Mouse (Mus musculus) adrenal gland, postnatal 25 days (tissue): ENCODE results near the gene Sept8. TPM values are rescaled to one million over a fixed set of nuclear protein-coding genes. Genes with fewer than 3 reads are reported as not detected.

Experiments used
- DNase-seq: peaks from one replicate; pipeline ENCODE4 v3.0.0; 2021; ENCODE audit warnings: mixed read lengths
- total RNA-seq: library from RNA; stranded (reverse); gene quantifications from 2 replicates; pipeline ENCODE4 v1.2.3, GENCODE M21; 2021

Sept8 gene
- total RNA-seq, 1 experiment from 2014 or later, result 44.6 TPM

DNA sequence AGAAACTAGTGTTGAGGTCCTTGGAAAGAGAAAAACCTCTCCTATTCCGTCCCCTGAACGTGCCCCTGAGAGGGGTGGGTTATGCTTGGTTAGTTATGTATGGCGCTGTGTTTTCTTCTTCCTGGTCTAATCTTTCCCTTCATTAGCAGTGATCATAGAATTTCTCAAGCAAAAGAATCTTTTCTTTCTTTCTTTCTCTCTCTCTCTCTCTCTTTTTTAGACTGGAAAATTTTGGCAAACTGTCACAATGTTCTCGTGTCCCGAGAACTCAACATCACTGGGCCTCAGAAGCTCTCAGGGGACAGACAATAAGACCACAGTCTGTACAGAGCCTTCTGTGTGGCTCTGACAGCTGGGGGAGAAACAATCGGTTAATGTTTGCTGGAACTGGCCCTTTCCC lies 23.6 kb upstream of the Sept8 start:
- no peak for DNase-seq

GRCm38 (mm10) chr11:53496946-53497345 lies 22.1 kb upstream of the Sept8 start:
- DNase-seq, result no peak

- DNase-seq, result no peak
Measured at GRCm38 (mm10) chr11:53500569-53500968, 18.5 kb upstream of the Sept8 start.

DNA sequence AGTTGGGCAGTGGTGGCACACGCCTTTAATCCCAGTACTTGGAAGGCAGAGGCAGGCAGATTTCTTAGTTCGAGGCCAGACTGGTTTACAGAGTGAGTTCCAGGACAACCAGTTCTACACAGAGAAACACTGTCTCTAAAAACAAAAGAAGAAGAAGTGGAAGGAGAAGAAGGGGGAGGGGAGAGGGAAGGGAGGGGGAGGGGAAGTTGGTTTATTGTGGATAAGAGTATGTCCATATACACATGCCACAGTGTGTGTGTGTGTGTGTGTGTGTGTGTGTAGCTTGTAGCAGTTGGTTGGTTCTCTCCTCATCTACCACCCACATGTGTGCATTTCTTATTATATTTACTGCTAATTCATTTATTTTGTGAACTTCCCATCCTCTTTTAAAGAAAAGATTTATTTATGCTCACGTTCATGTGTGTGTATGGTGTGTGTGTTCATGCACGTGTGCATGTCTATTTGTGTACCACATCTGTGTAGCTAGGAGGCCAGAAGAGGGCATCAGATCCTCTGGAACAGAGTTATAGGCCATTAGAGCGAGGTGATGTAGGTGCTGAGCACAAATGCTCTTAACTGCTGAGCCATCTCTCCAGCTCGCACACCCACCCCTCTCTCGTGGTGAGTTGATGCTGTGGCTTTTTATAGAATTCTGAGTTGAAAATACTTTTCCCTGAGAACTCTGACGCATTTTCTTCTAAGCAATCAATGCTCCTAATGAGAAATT lies 16.9 kb upstream of the Sept8 start:
- no peak for DNase-seq

- DNase-seq, result no peak
Measured at GRCm38 (mm10) chr11:53503738-53504137, 15.3 kb upstream of the Sept8 start.

- DNase-seq, result no peak
Measured at GRCm38 (mm10) chr11:53504376-53504775, 14.7 kb upstream of the Sept8 start.

- DNase-seq, result no peak
Measured at GRCm38 (mm10) chr11:53505026-53505663, 13.9 kb upstream of the Sept8 start.

- DNase-seq, result no peak
Measured at GRCm38 (mm10) chr11:53507098-53507805, 11.8 kb upstream of the Sept8 start.

DNA sequence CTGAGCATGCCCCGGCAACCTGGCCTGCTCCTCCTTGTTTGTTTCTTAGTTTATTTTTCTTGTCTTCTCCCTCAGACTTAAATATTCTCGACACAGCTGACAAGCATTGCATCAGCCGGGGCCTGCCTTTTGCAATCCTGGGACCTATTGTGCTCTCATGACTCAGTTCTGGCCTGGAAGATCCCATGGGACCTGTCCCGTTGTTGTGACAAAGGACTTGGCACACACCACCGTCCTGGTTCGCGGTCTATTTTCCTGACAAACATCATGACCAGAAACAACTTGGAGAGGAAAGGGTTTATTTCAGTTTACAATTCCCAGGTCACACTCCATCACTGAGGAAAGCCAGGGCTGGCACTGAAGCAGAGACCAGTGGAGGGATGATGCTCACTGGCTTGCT lies 10.9 kb upstream of the Sept8 start:
- peak; percentile 73 for DNase-seq

DNA sequence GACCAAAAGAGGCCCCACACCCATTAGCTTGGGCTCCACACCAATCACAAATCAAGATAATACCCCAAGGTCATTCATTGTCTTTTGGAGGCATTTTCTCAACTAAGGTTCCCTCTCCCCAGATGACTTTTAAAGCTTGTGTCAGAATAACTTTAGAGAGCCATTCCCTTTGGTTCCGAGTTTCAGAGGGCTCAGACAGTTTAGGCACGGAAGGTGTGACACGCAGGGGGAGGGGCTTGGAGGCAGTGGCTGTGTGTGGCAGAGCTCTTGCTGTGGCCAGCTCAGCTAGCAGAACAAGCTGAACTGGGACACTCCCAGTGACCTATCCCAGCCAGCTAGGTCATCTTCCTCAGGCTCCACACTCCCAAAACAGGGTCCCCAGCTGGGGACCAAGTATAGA lies 10.5 kb upstream of the Sept8 start:
- no peak for DNase-seq

- no peak for DNase-seq
Measured at GRCm38 (mm10) chr11:53510351-53510750, 8.7 kb upstream of the Sept8 start.

DNA sequence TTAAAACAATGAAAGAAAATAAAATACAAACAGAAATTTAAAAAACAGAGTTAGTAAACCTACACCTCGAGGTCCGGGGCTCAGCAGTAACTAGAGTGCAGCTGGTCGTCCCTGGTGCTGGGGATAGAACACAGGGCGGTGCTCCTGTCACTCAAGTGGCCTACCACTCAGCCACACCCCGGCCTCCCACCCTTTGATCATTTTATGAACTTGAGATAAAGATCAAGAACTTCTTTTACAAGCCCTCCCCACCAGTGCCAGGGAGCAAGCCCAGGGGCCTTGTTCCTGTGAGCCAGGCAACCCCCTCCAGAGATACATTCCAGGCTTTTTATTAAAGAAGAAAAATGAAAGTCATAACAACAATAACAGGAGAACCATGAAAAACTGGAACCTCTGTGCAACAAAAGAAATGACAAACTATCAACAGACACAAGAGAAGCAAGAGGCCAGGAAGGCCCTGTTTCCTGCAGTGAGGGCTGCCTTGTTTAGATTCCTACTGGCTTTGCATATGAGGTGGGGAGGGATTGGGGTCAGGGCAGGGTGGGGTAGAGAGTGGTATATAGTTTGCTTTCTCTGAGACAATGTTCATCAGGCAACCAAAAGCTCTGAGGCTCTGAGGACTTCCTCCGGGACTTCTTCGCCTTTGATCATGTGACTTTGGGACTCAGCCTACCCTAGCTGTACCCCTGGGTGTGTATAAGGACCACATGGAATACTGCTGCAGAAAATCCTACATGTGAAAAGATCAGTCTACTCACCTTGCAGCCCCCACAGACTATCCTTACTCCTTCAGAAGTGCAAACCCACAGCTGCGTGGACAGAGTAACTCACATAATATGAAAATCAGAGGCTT lies 2.1 kb upstream of the Sept8 start:
- DNase-seq, result no peak

GRCm38 (mm10) chr11:53518759-53519158 lies 298 bp upstream of the Sept8 start:
- no peak for DNase-seq

- DNase-seq, result no peak
Measured at GRCm38 (mm10) chr11:53520122-53520978, 1.3 kb downstream of the Sept8 start.

GRCm38 (mm10) chr11:53521120-53521820 lies 2.2 kb downstream of the Sept8 start:
- DNase-seq, result no peak

DNA sequence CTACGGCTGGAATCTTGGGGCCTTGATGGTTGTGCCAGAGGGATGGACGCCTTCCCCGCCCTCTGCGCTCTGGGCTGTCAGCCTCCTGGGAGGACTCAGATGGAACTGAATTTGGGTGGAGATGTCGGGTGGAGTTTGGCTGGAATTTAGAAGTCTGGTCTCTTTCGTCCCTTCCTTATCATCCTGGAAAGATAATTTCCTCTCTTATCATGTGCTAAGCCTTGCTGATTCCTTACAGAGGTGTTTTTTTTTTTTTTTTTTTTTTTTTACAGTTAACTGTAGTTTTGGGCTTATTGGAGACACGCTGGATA lies 2.7 kb downstream of the Sept8 start:
- no peak for DNase-seq

GRCm38 (mm10) chr11:53522362-53522761 lies 3.3 kb downstream of the Sept8 start:
- no peak for DNase-seq

GRCm38 (mm10) chr11:53522930-53523329 lies 3.9 kb downstream of the Sept8 start:
- no peak for DNase-seq

- DNase-seq, result no peak
Measured at GRCm38 (mm10) chr11:53523545-53524405, 4.7 kb downstream of the Sept8 start.

DNA sequence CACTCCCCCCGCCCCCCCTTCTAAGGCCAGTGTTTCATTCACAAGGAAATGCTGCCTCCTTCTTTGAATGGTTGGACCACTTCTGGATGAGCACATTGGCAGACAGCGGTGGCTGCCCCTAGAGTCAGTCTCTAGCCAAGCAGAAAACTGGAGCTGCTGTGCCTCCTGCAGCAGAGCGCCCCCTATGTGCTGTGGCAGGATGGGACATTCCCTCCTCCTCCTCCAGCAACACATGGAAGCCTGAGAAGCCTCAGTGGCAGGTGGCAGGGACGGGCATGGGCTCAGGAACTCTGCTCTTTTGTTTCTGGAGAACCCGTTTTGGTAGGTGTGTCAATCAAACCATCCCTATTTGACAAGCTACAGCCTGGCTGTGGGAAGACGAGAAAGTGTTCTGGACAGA lies 5.8 kb downstream of the Sept8 start:
- DNase-seq, result no peak
